Mouse (Mus musculus): ENCODE results near the gene Tiam1. TPM values are rescaled to one million over a fixed set of nuclear protein-coding genes. Genes with fewer than 3 reads are reported as not detected.

The Tiam1 gene
- polyA plus RNA-seq, 1 experiment from 2014 or later: 18.5 TPM

GRCm38 (mm10) chr16:89848179-89848578 is 295.4 kb downstream of the Tiam1 start:
- H3K9me3 ChIP-seq (ENCODE audit: low read depth, low read length): no peaks in the 10 kb centered on the region
- H3K27ac ChIP-seq (ENCODE audit: low read depth): no peak overlapping the region
- ATAC-seq (ENCODE audit: insufficient read depth) (no peak), DNase-seq (no peak)
- H3K36me3 ChIP-seq (ENCODE audit: insufficient read depth): no peaks in the 10 kb centered on the region
- H3K4me3 ChIP-seq (ENCODE audit: low read depth, low read length): no peak overlapping the region
- H3K27me3 ChIP-seq (ENCODE audit: insufficient read depth, low read length): no peaks in the 10 kb centered on the region
- 90% methylated on average over 3 of the region's 3 CpGs for WGBS
- TF ChIP-seq CTCF (IDR thresholded peaks at IDR 0.05; ENCODE audit: low read depth): no peak
- H3K4me1 ChIP-seq (ENCODE audit: insufficient read depth): 0 out of 2 replicates have a peak, but pooled peaks cover 7% of the 10 kb centered on the region
- no peak overlapping the region for H3K9ac ChIP-seq
- no peak overlapping the region for H3K4me2 ChIP-seq

GRCm38 (mm10) chr16:89845461-89845860 is 298.1 kb downstream of the Tiam1 start:
- 71% methylated on average over 8 of the region's 8 CpGs for WGBS
- Histone ChIP-seq H3K27ac (ENCODE audit: low read depth) (no peak overlapping the region), H3K27me3 (ENCODE audit: insufficient read depth, low read length) (no peaks in the 10 kb centered on the region), H3K4me3 (ENCODE audit: low read depth, low read length) (no peak overlapping the region), H3K36me3 (ENCODE audit: insufficient read depth) (no peaks in the 10 kb centered on the region), H3K9me3 (ENCODE audit: low read depth, low read length) (no peaks in the 10 kb centered on the region), H3K4me1 (ENCODE audit: insufficient read depth) (no peaks in the 10 kb centered on the region), H3K4me2 (no peak overlapping the region), H3K9ac (no peak overlapping the region)
- no peak for TF ChIP-seq CTCF (IDR thresholded peaks at IDR 0.05; ENCODE audit: low read depth)
- no peak for ATAC-seq (ENCODE audit: insufficient read depth)
- DNase-seq: no peak

GRCm38 (mm10) chr16:89844580-89844979 is 299.0 kb downstream of the Tiam1 start:
- no peak overlapping the region for H3K4me2 ChIP-seq
- no peak overlapping the region for H3K4me3 ChIP-seq (ENCODE audit: low read depth, low read length)
- no peaks in the 10 kb centered on the region for H3K27me3 ChIP-seq (ENCODE audit: insufficient read depth, low read length)
- no peak overlapping the region for H3K9ac ChIP-seq
- H3K27ac ChIP-seq (ENCODE audit: low read depth): no peak overlapping the region
- ATAC-seq (ENCODE audit: insufficient read depth) (peak; percentile 60), DNase-seq (peak; percentile 82)
- no peaks in the 10 kb centered on the region for H3K9me3 ChIP-seq (ENCODE audit: low read depth, low read length)
- no peaks in the 10 kb centered on the region for H3K4me1 ChIP-seq (ENCODE audit: insufficient read depth)
- no peaks in the 10 kb centered on the region for H3K36me3 ChIP-seq (ENCODE audit: insufficient read depth)
- TF ChIP-seq CTCF (IDR thresholded peaks at IDR 0.05; ENCODE audit: low read depth): peak; percentile 87
- 35% methylated on average over 5 of the region's 5 CpGs for WGBS

GRCm38 (mm10) chr16:89841894-89842293 is 301.7 kb downstream of the Tiam1 start:
- H3K36me3 ChIP-seq (ENCODE audit: insufficient read depth): no peaks in the 10 kb centered on the region
- H3K4me2 ChIP-seq: no peak overlapping the region
- H3K27ac ChIP-seq (ENCODE audit: low read depth): no peak overlapping the region
- no peak for DNase-seq
- no peaks in the 10 kb centered on the region for H3K9me3 ChIP-seq (ENCODE audit: low read depth, low read length)
- no peak overlapping the region for H3K4me3 ChIP-seq (ENCODE audit: low read depth, low read length)
- no peak for ATAC-seq (ENCODE audit: insufficient read depth)
- no peak overlapping the region for H3K9ac ChIP-seq
- no peaks in the 10 kb centered on the region for H3K27me3 ChIP-seq (ENCODE audit: insufficient read depth, low read length)
- no peaks in the 10 kb centered on the region for H3K4me1 ChIP-seq (ENCODE audit: insufficient read depth)
- 47% methylated on average over 6 of the region's 6 CpGs for WGBS
- TF ChIP-seq CTCF (IDR thresholded peaks at IDR 0.05; ENCODE audit: low read depth): no peak

GRCm38 (mm10) chr16:89840361-89840760 is 303.2 kb downstream of the Tiam1 start:
- no peak for DNase-seq

GRCm38 (mm10) chr16:89839829-89840228 is 303.7 kb downstream of the Tiam1 start:
- 82% methylated on average over 5 of the region's 5 CpGs for WGBS
- H3K27ac ChIP-seq (ENCODE audit: low read depth): no peak overlapping the region
- no peak for TF ChIP-seq CTCF (IDR thresholded peaks at IDR 0.05; ENCODE audit: low read depth)
- DNase-seq: no peak
- no peaks in the 10 kb centered on the region for H3K36me3 ChIP-seq (ENCODE audit: insufficient read depth)
- H3K4me1 ChIP-seq (ENCODE audit: insufficient read depth): no peaks in the 10 kb centered on the region
- no peak overlapping the region for H3K4me2 ChIP-seq
- H3K27me3 ChIP-seq (ENCODE audit: insufficient read depth, low read length): no peaks in the 10 kb centered on the region
- H3K9me3 ChIP-seq (ENCODE audit: low read depth, low read length): no peaks in the 10 kb centered on the region
- H3K9ac ChIP-seq: no peak overlapping the region
- ATAC-seq (ENCODE audit: insufficient read depth): no peak
- H3K4me3 ChIP-seq (ENCODE audit: low read depth, low read length): no peak overlapping the region

More at GRCm38 (mm10) chr16:89840361-89840760, 303.2 kb downstream of the Tiam1 start:
- no peaks in the 10 kb centered on the region for H3K9me3 ChIP-seq (ENCODE audit: low read depth, low read length)
- H3K4me2 ChIP-seq: no peak overlapping the region
- no peak for TF ChIP-seq CTCF (IDR thresholded peaks at IDR 0.05; ENCODE audit: low read depth)
- 73% methylated on average over 6 of the region's 6 CpGs for WGBS
- ATAC-seq (ENCODE audit: insufficient read depth): no peak
- no peak overlapping the region for H3K9ac ChIP-seq
- H3K36me3 ChIP-seq (ENCODE audit: insufficient read depth): no peaks in the 10 kb centered on the region
- no peaks in the 10 kb centered on the region for H3K27me3 ChIP-seq (ENCODE audit: insufficient read depth, low read length)
- no peak overlapping the region for H3K27ac ChIP-seq (ENCODE audit: low read depth)
- no peaks in the 10 kb centered on the region for H3K4me1 ChIP-seq (ENCODE audit: insufficient read depth)
- no peak overlapping the region for H3K4me3 ChIP-seq (ENCODE audit: low read depth, low read length)

- H3K4me2 ChIP-seq: no peak overlapping the region
- WGBS: 50% methylated on average over 9 of the region's 9 CpGs
Measured at GRCm38 (mm10) chr16:89837096-89837495, 306.5 kb downstream of the Tiam1 start.

GRCm38 (mm10) chr16:89835551-89835950 is 308.0 kb downstream of the Tiam1 start:
- TF ChIP-seq CTCF (IDR thresholded peaks at IDR 0.05; ENCODE audit: low read depth): no peak
- no peak overlapping the region for H3K4me3 ChIP-seq (ENCODE audit: low read depth, low read length)
- H3K27ac ChIP-seq (ENCODE audit: low read depth): no peak overlapping the region
- H3K4me2 ChIP-seq: no peak overlapping the region
- no peak overlapping the region for H3K9ac ChIP-seq
- no peaks in the 10 kb centered on the region for H3K27me3 ChIP-seq (ENCODE audit: insufficient read depth, low read length)
- no peak for ATAC-seq (ENCODE audit: insufficient read depth)
- H3K9me3 ChIP-seq (ENCODE audit: low read depth, low read length): no peaks in the 10 kb centered on the region
- no peak for DNase-seq
- H3K4me1 ChIP-seq (ENCODE audit: insufficient read depth): no peaks in the 10 kb centered on the region
- no peaks in the 10 kb centered on the region for H3K36me3 ChIP-seq (ENCODE audit: insufficient read depth)
- 68% methylated on average over 7 of the region's 7 CpGs for WGBS

More at GRCm38 (mm10) chr16:89837096-89837495, 306.5 kb downstream of the Tiam1 start:
- Histone ChIP-seq H3K27ac (ENCODE audit: low read depth) (no peak overlapping the region), H3K36me3 (ENCODE audit: insufficient read depth) (no peaks in the 10 kb centered on the region), H3K4me1 (ENCODE audit: insufficient read depth) (no peaks in the 10 kb centered on the region), H3K9me3 (ENCODE audit: low read depth, low read length) (no peaks in the 10 kb centered on the region), H3K9ac (no peak overlapping the region), H3K27me3 (ENCODE audit: insufficient read depth, low read length) (no peaks in the 10 kb centered on the region), H3K4me3 (ENCODE audit: low read depth, low read length) (no peak overlapping the region)
- DNase-seq (no peak), ATAC-seq (ENCODE audit: insufficient read depth) (no peak)
- TF ChIP-seq CTCF (IDR thresholded peaks at IDR 0.05; ENCODE audit: low read depth): no peak

Data from lung, embryonic 14.5 days (tissue).